Mouse (Mus musculus): ENCODE measurements around the gene Pdss1.
"Not testable (repeated sequence)": the region's sequence is repeated elsewhere in the genome, so short reads cannot be mapped to it uniquely, and the experiment has no call there.

Gene Pdss1

DNA sequence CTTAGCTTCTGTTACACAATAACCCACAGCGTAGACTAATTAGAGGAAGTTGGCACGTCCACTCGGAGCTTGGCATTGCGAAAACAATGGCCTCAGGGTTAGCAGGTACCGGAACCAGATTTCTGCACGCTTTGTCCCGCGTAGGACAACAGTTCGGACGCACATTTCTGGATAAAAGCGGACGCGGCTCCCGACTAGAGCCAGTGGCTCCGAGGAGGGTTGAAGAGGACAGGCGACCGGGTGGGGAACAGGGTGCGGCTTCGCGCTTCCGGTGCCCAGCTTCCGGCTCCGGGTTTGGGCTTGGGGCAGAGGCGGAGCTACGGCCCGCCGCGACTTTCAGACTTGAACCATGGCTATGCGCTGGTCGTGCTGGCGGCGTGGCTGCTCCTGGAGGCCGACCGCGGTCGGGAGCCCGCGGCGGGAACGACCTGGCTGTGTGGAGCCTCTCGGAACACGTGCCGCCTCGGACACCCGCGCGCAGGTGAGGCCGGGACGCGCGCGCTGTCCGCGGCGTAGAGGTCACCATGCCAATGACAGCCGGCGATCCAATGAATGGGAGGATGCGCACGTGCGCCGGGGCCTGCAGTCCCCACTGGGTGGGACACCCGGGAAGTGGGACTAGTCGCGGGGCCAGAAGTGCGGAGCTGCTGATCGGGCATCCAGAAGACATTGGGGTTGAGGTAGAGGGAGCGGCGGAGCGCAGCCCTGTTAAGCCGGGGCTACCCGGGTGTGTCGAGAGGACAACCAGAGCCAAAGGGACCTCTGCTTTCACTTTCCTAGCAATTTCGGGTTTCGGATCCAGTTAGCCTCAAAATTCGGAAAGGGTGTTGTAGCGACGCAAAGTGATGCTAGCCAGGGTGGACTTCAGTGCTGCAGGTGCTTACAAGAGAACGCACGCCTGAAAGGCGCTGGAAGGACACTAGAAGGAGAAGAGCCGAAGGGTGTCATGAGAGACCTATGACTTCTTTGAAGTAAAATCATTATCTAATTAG is at the start of gene Pdss1:
Pdss1 (plus strand) TSS at position 241 of the 992 bp plus-strand sequence.
- peak; percentile 91 for DNase-seq (ENCODE audit: extremely low spot score, low spot score)

DNA sequence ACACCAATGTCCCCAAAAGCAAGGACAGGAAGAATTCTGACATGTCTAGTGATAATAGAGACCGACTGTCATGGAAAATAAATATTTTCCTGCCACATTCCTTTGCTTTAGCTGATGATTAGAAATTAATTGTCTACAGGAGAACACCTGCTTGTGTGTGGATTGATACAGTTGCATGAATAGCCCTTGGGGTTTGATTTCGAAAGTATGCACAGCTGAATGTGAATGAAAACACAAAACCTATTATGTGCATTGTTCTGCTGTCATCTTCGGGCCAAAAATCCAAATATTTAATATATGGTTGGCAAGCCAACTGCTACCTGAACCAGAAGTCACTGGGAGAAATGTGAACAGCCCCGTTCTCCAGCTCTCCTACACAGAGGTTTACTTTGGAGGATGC is 43.4 kb upstream of the Pdss1 start:
- DNase-seq (ENCODE audit: extremely low spot score, low spot score) = no peak

DNA sequence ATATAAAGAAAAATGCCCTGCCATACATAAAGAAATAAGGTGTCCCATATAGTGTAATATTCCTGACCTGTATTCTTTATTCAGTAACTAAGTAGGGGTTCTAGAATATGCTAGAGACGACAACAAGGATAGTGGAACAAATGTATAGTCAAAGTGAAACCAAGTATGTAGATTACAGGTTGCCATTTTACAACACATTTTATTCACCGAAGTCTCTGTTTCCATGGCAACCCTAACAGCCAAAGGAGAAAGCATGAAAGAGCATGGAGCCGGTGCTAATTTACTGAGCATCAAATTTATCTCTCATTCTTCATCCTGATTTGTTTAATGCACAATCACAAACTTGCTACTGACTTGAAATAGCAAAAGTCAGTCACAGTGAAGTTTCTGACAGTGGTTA is 37.8 kb upstream of the Pdss1 start:
- no peak for DNase-seq (ENCODE audit: extremely low spot score, low spot score)

DNA sequence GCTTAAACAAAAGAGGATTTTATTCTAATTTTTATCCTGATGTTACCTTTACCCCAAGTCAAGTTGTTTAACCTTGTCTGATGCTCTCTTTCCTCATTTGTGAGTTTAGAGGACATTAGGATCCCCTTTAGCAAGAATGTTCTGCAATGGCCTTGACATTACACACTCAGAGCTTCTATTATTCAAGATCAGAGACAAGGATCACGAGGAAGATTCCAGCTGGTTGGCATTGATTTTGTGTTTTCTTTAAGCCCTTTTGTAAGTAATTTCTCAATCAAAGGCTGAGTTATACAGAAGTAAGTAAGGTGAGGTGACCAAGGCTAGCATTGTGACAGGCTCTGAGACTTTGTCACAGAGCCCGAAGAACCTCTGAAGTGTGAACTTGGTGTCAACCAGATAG is 33.1 kb upstream of the Pdss1 start:
- no peak for DNase-seq (ENCODE audit: extremely low spot score, low spot score)

DNA sequence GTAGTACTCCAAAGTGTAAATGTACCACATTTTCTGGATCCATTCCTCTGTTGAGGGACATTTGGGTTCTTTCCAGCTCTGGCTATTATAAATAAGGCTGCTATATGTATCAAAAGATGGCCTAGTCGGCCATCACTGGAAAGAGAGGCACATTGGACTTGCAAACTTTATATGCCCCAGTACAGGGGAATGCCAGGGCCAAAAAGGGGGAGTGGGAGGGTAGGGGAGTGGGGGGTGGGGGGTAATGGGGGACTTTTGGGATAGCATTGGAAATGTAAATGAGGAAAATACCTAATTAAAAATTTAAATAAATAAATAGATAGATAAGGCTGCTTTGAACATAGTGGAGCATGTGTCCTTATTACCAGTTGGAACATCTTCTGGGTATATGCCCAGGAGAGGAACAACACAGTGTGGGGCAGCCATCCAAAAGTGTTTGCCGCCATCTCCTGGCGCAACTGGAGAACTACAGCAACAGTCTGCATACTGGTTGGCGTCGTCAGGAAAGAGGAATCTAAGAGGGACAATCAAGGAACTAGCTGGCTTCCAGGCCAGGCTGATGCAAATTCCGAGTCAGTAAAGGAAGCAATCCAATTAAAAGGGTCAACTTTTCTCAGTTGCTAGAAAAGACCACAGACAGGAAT is 30.8 kb upstream of the Pdss1 start:
- DNase-seq (ENCODE audit: extremely low spot score, low spot score) = peak; percentile 58

DNA sequence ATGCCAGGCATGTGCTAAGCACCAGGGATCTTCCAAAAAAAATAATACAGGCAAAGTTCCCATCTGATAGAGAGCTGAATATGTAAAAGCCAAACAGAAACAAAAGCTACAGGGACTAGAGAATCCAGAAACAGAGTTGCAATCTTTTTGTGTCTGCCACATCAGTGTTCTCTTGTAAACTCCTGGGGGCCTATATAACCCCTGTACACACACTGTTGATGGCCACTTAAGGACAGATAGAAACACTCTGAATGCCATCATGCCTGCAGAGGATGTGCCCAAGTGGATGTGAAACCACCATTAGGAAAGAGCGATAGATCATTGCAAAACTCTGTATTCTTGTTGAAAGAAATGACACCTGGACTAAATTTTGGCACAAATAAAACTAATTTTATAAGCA is 29.5 kb upstream of the Pdss1 start:
- DNase-seq (ENCODE audit: extremely low spot score, low spot score) = no peak

DNA sequence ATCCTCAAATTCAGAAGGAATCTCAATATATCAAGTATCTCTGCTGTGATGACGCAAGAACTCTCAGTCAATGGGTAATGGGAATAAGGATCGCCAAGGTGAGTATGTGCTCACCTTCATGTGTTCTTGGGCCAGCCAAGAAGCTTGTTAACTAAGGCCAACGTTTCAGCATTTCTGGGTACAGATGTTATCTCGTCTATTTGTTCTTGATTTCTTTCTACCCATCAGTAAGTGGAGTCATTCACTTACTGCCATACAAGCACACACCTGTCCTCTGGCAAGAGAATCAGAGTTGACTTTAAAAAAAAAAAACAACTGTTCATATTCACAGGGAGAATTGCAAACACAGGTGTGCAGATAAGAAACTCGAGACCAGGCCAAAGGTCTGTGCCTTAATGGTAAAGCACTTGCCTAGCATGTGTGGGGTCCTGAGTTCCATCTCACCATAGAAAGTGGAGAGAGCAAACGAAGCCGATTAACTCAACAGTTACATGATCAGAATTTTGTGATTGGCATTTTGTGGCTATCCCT is 28.4 kb upstream of the Pdss1 start:
- DNase-seq (ENCODE audit: extremely low spot score, low spot score) = no peak

DNA sequence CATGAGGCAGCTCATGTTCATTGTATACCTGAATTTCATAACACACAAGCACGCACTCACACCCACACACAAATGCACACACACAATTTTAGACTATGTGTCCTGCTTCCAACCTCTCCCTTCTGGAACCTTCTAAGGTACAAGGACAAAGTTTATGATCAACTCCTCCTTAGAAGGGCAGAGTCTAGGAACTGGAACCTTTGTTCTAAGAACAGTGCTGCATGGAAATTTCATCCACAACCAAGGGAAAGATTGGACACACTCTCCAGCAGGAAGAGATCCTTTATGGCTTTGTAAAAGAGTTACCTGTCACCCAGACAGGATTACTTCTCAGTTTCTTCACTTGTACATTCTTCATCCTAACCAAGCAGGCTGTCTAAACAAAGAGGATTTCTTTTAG is 22.2 kb upstream of the Pdss1 start:
- DNase-seq (ENCODE audit: extremely low spot score, low spot score) = no peak

DNA sequence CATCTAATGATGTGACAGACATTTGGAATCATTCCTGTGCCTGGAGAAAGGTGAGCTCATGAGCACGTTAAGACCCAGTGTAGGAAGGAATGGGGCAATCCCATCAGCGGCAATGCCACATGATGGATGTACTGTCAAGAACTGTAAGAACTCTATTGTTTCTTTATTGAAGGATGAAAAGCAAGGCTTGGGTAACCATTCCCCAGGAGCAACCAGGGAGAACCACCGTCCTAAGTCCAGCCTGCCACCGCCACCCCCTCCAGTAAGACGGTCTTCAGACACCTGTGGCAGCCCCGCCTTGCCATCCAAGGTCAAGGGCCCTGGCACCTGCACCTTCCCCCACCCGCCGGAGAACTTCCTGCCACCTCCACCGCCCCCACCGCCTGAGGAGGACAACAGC is 20.7 kb upstream of the Pdss1 start:
- DNase-seq (ENCODE audit: extremely low spot score, low spot score) = no peak

DNA sequence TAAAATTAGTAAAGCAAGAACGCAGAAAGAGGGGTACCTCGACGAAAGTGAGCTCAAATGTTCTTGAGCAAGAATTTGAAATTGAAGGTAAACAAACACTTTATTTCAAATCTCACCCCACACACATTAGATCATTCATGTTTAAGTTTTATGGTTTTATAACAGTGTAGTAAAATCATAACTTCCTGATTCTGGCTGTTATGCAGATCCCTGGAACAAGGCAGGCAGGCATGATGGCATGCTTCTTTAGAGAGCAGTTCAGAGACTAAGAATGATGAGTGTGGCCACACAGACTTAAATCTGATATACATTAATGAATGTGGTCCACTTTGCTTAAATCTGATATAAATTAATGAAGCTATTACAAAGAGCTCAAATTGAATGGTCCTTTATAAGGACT is 18.7 kb upstream of the Pdss1 start:
- no peak for DNase-seq (ENCODE audit: extremely low spot score, low spot score)

DNA sequence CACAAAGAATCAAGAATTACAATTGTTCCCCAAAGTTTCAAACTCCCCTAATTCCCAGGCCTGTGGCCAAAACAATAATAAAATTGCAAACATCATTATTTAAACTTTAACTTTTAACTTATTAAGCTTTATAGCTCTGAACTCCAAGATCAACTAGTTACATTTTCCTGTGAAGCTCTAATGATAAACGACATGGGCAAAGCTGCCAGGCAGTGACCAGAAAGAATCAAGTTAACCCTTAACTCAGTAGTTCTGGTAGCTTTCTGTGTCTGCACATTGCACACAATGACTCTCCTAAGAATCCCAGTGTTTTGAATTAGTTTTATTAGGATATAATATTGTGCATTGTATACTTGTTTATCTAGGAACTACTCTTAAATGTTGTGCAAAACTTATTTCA is 16.5 kb upstream of the Pdss1 start:
- no peak for DNase-seq (ENCODE audit: extremely low spot score, low spot score)

DNA sequence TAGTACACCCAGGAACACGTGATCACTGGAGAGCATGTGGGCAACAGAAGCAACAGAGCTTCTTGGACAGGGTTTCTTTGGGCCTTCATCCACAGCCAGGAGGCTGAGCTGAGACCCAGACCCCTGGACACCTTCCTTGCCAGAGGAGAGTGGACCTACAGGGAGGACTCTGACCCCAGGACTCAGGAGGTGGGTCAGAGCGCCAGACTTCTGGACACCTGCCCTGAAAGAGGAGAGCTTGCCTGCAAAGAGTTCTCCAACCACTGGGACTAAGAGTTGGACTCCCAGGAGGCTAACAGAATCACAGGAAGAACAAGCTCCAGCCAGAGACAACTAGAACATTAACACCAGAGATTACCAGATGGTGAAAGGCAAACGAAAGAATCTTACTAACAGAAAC is 14.6 kb upstream of the Pdss1 start:
- DNase-seq (ENCODE audit: extremely low spot score, low spot score) = not testable (repeated sequence)

DNA sequence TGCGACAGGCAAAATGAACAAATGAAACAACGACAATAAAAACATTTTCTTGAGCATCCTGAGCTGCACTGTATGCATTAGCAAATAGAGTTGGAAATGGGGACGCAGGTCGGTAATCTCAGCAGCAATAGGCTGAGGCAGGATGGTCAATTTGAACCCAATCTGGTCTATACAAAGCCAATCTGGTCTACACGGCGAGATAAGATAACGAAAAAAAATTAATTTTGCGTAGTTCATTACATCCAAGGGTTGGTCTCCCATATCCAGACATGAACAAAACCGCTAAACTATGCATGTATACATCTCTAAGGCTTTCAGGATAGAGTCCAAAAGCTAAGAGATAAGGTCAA is 415 bp upstream of the Pdss1 start:
- DNase-seq (ENCODE audit: extremely low spot score, low spot score) = peak; percentile 23

DNA sequence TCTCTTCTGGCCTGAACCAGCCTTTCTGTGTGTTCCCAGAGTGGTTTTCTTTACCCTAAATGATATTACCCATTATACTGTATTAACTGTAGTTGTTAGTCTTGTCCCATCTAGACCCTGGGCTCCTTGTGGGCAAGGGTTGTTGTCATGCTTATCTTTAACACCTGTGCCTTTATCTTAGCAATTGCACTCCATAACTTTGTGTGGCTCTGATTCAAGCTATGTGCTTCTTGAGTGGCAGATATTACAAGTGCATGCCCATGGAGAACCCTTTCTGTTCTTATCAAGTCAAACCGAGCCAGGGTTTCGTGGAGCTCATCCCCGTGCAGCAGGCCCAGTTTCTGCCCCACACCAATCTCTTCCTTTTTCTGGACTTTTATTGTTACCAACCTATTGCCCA is 8.6 kb downstream of the Pdss1 start:
- DNase-seq (ENCODE audit: extremely low spot score, low spot score) = no peak

DNA sequence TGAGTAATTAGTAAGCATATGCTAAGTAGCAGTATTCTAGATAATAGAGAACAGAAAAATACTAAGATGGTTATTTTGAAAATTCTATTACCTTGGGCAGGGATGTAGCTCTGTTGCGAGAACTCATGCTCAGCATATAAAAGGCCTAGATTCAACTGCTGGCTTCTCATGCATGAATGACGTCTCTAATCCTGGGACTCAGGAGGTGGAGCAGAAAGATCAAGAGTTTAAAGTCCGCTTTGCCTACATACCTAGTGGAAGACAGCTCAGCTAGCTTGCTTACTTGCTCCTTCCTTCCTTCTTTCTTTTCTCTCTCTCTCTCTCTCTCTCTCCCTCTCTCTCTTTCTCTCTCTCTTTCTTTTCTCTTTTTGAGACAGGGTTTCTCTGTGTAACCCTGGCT is 19.1 kb downstream of the Pdss1 start:
- DNase-seq (ENCODE audit: extremely low spot score, low spot score) = no peak

DNA sequence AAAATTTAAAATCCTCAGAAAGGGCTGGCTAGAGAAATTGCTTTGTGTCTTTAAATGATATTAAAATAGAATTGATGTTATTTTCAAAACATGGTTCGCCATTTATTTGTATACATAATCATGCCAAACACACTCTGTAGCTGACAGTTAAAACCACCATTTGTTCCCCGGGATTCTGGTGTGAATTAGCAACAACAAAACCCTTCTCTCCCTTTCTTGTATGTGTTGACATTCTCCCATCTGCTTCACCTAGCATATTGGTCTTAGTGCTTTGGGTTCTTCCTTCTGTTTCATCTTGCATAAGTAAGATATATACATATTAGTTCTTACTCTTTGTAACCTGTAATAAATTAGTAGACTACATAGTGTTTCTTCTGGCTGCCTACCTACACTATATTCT is 23.3 kb downstream of the Pdss1 start:
- DNase-seq (ENCODE audit: extremely low spot score, low spot score) = no peak

DNA sequence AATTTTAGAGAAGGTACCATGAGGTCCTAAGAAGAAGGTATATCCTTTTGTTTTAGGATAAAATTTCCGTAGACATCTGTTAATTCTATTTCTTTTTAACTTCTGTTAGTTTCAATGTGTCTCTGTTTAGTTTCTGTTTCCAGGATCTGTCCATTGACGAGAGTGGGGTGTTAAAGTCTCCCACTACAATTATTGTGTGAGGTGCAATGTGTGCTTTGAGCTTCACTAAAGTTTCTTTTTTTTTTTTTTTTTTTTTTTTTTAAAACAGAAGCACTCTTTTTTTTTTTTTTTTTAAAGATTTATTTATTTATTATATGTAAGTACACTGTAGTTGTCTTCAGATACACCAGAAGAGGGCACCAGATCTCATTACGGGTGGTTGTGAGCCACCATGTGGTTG is 30.6 kb downstream of the Pdss1 start:
- DNase-seq (ENCODE audit: extremely low spot score, low spot score) = not testable (repeated sequence)

DNA sequence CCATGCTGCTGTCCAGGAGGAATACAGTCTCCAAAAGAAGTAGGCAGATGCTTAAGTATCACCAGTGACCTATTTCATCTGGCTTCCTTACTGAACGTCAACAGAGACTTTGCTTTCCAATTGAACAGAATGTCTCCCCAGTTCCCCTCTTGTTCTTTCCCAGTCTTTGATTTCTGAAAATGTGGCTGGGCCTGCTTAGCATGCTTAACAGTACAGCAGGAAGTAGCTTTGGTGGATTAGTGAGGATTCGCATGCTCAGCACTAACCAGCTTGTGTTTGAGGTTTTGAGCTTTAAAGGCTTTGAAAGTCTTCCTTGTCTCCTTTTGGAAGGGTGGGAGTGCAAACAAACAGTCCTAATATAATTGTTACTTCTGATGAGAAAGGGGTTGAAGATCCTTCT is 32.9 kb downstream of the Pdss1 start:
- no peak for DNase-seq (ENCODE audit: extremely low spot score, low spot score)

DNA sequence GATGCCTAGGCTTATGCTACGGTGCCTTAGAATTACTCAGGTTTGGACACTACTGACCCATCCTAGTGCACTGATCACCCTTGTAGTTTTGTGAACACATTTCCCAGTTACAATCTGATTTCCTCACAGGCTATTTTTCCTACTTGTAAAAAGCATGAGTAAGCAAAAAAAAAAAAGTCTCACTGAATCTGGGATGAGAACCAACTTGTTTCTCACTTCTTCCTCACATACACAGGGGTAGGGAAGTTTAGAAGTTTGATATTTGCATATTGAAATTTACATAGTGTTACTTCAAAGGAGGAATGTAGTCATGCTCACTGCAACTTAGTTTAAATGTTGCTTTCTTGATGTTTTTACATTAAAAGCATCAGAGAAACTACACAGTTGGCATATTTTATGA is 38.2 kb downstream of the Pdss1 start:
- DNase-seq (ENCODE audit: extremely low spot score, low spot score) = no peak

DNA sequence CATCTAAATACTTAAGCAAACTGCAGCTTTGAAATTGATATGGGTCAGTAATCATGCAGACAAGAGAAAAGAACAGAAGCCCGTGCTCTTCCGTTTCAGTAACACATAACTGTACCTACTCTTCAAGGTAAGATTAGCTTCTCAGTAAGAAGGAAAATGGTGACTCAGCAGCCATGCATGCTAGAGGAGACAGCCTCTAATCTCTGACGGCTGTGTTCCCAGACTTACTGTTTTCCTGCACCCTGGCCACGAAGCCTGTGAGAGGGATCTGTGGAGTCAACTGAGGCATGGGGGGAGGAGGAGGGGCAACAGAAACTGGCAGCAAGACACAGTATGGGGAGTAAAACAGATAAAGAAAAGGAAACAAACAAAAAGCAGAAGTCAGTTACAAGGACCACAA is 54.6 kb downstream of the Pdss1 start:
- no peak for DNase-seq (ENCODE audit: extremely low spot score, low spot score)

DNA sequence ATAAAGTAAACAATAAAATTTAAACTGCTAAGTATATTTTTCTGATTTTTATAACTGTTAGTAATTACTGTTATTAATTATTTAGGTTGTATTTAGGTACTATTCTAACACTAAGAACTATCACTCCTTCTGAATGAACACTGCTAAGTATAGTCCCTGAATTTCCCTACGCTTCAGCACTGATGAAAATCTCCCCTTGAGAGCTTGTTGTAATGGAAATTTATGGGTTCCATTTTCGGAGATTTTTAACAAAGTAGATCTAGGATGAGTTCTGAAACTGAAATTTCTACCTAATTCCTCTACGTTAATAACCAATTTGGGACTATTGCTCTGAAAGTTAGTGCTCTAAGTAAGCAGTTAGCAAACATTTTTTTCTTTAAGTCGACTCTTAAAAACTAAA is 59.0 kb downstream of the Pdss1 start:
- DNase-seq (ENCODE audit: extremely low spot score, low spot score) = no peak

DNA sequence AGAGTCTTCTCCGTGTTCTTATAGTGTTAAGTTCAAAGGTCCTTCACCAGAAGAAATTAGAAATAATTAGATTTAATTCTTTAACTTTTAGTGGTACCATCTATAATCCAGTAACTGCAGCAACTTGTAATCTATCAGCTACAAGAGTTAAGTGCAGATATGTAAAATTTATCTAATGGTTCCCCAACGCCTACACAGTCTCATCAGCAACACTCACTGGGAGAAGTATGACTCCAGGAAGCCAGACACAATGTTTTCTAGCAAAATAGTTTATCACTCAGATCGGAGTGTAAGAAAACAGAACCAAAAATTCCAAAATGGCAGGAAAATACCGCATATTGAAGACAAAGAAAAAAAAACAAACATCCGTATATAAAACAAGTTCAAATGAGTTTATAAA is 60.6 kb downstream of the Pdss1 start:
- DNase-seq (ENCODE audit: extremely low spot score, low spot score) = no peak

DNA sequence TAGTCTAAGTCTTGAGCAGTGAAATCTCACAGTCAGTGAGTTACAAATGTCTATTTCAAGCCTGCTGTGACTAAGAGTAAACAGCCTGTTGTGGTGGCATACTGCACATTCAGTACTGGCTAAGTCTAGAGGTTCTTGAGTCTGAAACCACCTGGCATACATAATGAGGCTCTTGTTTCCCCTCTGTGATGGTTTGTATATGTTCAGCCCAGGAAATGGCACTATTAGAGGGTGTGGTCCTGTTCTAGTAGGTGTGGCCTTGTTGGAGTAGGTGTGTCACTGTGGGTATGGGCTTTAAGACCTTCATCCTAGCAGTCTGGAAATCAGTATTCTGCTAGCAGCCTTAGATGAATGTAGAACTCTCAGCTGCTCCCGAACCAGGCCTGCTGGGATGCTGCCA is 62.1 kb downstream of the Pdss1 start:
- no peak for DNase-seq (ENCODE audit: extremely low spot score, low spot score)
